Mouse (Mus musculus): ENCODE results near the gene Areg. TPM values are rescaled to one million over a fixed set of nuclear protein-coding genes. Genes with fewer than 3 reads are reported as not detected.

The Areg gene
- polyA plus RNA-seq, 1 experiment from 2014 or later = 0.62 TPM

- no peak for DNase-seq (ENCODE audit: low spot score)
Observed at GRCm38 (mm10) chr5:91162787-91163186, 23.4 kb downstream of the Areg start.

DNA sequence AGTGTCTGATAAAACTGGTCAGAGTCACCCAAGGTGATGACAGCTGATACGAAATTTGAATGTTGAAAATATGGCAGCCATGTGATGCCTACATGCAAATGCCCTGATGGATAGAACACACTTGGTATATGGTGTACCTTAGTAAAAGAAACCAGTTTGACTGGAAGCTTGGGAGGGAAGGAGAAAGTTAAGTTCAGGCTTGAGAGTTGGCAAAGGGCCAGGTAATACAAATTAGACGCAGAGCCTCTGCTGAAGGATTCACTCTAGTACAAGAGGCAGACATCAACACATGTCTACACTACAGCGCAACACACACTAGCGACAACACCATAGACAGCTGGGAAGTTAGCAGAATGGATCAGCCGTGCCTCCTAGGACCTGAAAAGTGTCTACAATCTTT, 27.2 kb downstream of the Areg start:
- no peak for DNase-seq (ENCODE audit: low spot score)

GRCm38 (mm10) chr5:91176397-91176796, 37.0 kb downstream of the Areg start:
- no peak for DNase-seq (ENCODE audit: low spot score)

DNA sequence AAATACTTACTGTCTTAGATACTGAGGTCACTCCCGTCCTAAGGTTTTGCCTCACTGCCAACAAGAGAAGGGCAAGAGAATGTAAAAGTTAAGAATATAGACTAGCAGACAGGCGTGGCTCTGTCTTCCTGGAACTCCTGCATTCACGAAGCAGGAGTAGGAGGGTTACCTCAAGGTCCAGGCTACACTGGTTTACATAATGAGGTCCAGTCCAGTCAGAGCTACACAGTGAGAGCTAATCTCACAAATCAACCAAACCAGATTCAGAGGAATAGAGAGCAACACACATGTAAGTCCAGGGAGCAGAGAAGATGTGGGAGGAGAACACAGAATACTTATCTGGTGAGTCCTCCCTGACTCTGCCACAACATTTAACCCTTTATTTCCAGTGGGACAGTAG, 55.2 kb downstream of the Areg start:
- DNase-seq (ENCODE audit: low spot score) = no peak

Other genes with a start within 250 kb of the Areg start
- gene Cxcl1, start 248.4 kb upstream of the Areg start, polyA plus RNA-seq (2015; fragmentation: Nextera tagmentation; extraction: Ambion mirVana) = 1.6 and 2.1 TPM in 2 replicates
- gene Cxcl2, start 235.7 kb upstream of the Areg start, polyA plus RNA-seq (2015; fragmentation: Nextera tagmentation; extraction: Ambion mirVana) = 0.54 and 0.98 TPM in 2 replicates
- 27.5 and 27.7 TPM in 2 replicates for gene Mthfd2l, start 208.5 kb upstream of the Areg start, polyA plus RNA-seq (2015; fragmentation: Nextera tagmentation; extraction: Ambion mirVana)
- 0.25 and 0.36 TPM in 2 replicates for gene Epgn, start 112.1 kb upstream of the Areg start, polyA plus RNA-seq (2015; fragmentation: Nextera tagmentation; extraction: Ambion mirVana)
- gene Ereg, start 65.0 kb upstream of the Areg start, polyA plus RNA-seq (2015; fragmentation: Nextera tagmentation; extraction: Ambion mirVana) = 0.05 and 0.06 TPM in 2 replicates